Mouse (Mus musculus): ENCODE results near the gene Gm3336. TPM values are rescaled to one million over a fixed set of nuclear protein-coding genes. Genes with fewer than 3 reads are reported as not detected.

Gene Gm3336
- polyA plus RNA-seq, 1 experiment from 2014 or later = 0.54 TPM

- H3K4me2 ChIP-seq (replicated peaks; ENCODE audit: low read depth, low read length) = peak overlapping the region; percentile 52
- H3K9me3 ChIP-seq (ENCODE audit: low read length) = no peaks in the 10 kb centered on the region
- TF ChIP-seq CTCF (IDR thresholded peaks at IDR 0.05) (no peak), EP300 (IDR thresholded peaks at IDR 0.05) (no peak)
- peaks cover 2% of the 10 kb centered on the region; the same call in 1 of the 2 replicates for H3K4me1 ChIP-seq (ENCODE audit: insufficient read depth, low read depth, low read length)
- WGBS = 59% methylated on average over 9 of the region's 9 CpGs
- H3K27me3 ChIP-seq (replicated peaks; ENCODE audit: insufficient read depth, low read length) = no peaks in the 10 kb centered on the region
- peak; percentile 56 for DNase-seq (ENCODE audit: low spot score)
- H3K27ac ChIP-seq (ENCODE audit: low read length) = no peak overlapping the region
- no peak for ATAC-seq
- 0 out of 2 replicates have a peak, but pooled peaks cover 6% of the 10 kb centered on the region for H3K36me3 ChIP-seq (ENCODE audit: insufficient read depth, low read length)
- no peak overlapping the region for H3K9ac ChIP-seq (replicated peaks; ENCODE audit: low read depth)
- peak overlapping the region; percentile 23 for H3K4me3 ChIP-seq (ENCODE audit: low read depth, low read length)
Observed at GRCm38 (mm10) chr8:70765329-70765728, 47.0 kb downstream of the Gm3336 start.

GRCm38 (mm10) chr8:70765838-70766570, 47.7 kb downstream of the Gm3336 start:
- no peak for DNase-seq (ENCODE audit: low spot score)
- peaks cover 6% of the 10 kb centered on the region; the same call in 1 of the 2 replicates for H3K36me3 ChIP-seq (ENCODE audit: insufficient read depth, low read length)
- peak overlapping the region; percentile 52 for H3K4me2 ChIP-seq (replicated peaks; ENCODE audit: low read depth, low read length)
- peak overlapping the region; percentile 23 for H3K4me3 ChIP-seq (ENCODE audit: low read depth, low read length)
- ATAC-seq = no peak
- 2% methylated on average over 34 of the region's 34 CpGs for WGBS
- H3K9me3 ChIP-seq (ENCODE audit: low read length) = no peaks in the 10 kb centered on the region
- no peak overlapping the region for H3K27ac ChIP-seq (ENCODE audit: low read length)
- H3K4me1 ChIP-seq (ENCODE audit: insufficient read depth, low read depth, low read length) = no peaks in the 10 kb centered on the region
- no peaks in the 10 kb centered on the region for H3K27me3 ChIP-seq (replicated peaks; ENCODE audit: insufficient read depth, low read length)
- H3K9ac ChIP-seq (replicated peaks; ENCODE audit: low read depth) = no peak overlapping the region; the same call in 1 of the 2 replicates
- no peak for TF ChIP-seq CTCF (IDR thresholded peaks at IDR 0.05)
- TF ChIP-seq EP300 (IDR thresholded peaks at IDR 0.05) = no peak

GRCm38 (mm10) chr8:70766571-70767440, 48.5 kb downstream of the Gm3336 start:
- Histone ChIP-seq H3K9ac (replicated peaks; ENCODE audit: low read depth) (no peak overlapping the region; the same call in 1 of the 2 replicates), H3K4me3 (ENCODE audit: low read depth, low read length) (peak overlapping the region; percentile 23), H3K4me1 (ENCODE audit: insufficient read depth, low read depth, low read length) (no peaks in the 10 kb centered on the region), H3K9me3 (ENCODE audit: low read length) (no peaks in the 10 kb centered on the region), H3K27me3 (replicated peaks; ENCODE audit: insufficient read depth, low read length) (no peaks in the 10 kb centered on the region), H3K27ac (ENCODE audit: low read length) (0 out of 2 replicates have a peak overlapping the region, but pooled peaks have one; percentile 0), H3K36me3 (ENCODE audit: insufficient read depth, low read length) (peaks cover 6% of the 10 kb centered on the region; the same call in 1 of the 2 replicates), H3K4me2 (replicated peaks; ENCODE audit: low read depth, low read length) (peak overlapping the region; percentile 52)
- ATAC-seq (peak; percentile 83), DNase-seq (ENCODE audit: low spot score) (peak; percentile 94)
- no peak for TF ChIP-seq EP300 (IDR thresholded peaks at IDR 0.05)
- WGBS = 7% methylated on average over 20 of the region's 21 CpGs

- DNase-seq (ENCODE audit: low spot score) = no peak
- Histone ChIP-seq H3K36me3 (ENCODE audit: insufficient read depth, low read length) (peaks cover 6% of the 10 kb centered on the region; the same call in 1 of the 2 replicates), H3K9ac (replicated peaks; ENCODE audit: low read depth) (no peak overlapping the region), H3K4me2 (replicated peaks; ENCODE audit: low read depth, low read length) (no peak overlapping the region), H3K27me3 (replicated peaks; ENCODE audit: insufficient read depth, low read length) (no peaks in the 10 kb centered on the region), H3K9me3 (ENCODE audit: low read length) (no peaks in the 10 kb centered on the region), H3K4me1 (ENCODE audit: insufficient read depth, low read depth, low read length) (no peaks in the 10 kb centered on the region), H3K4me3 (ENCODE audit: low read depth, low read length) (no peak overlapping the region), H3K27ac (ENCODE audit: low read length) (no peak overlapping the region)
- TF ChIP-seq EP300 (IDR thresholded peaks at IDR 0.05) = no peak
- no peak for TF ChIP-seq CTCF (IDR thresholded peaks at IDR 0.05)
- ATAC-seq = no peak
- 77% methylated on average over 6 of the region's 6 CpGs for WGBS
Observed at GRCm38 (mm10) chr8:70767503-70767902, 49.2 kb downstream of the Gm3336 start.

GRCm38 (mm10) chr8:70768231-70768776, 50.0 kb downstream of the Gm3336 start:
- Histone ChIP-seq H3K4me1 (ENCODE audit: insufficient read depth, low read depth, low read length) (no peaks in the 10 kb centered on the region; the same call in 1 of the 2 replicates), H3K36me3 (ENCODE audit: insufficient read depth, low read length) (peaks cover 6% of the 10 kb centered on the region; the same call in 1 of the 2 replicates), H3K4me3 (ENCODE audit: low read depth, low read length) (no peak overlapping the region), H3K27ac (ENCODE audit: low read length) (no peak overlapping the region), H3K4me2 (replicated peaks; ENCODE audit: low read depth, low read length) (no peak overlapping the region), H3K27me3 (replicated peaks; ENCODE audit: insufficient read depth, low read length) (no peaks in the 10 kb centered on the region), H3K9me3 (ENCODE audit: low read length) (no peaks in the 10 kb centered on the region), H3K9ac (replicated peaks; ENCODE audit: low read depth) (no peak overlapping the region)
- ATAC-seq = no peak
- no peak for DNase-seq (ENCODE audit: low spot score)
- 84% methylated on average over 31 of the region's 32 CpGs for WGBS
- TF ChIP-seq CTCF (IDR thresholded peaks at IDR 0.05) (no peak), EP300 (IDR thresholded peaks at IDR 0.05) (no peak)

- Histone ChIP-seq H3K27me3 (replicated peaks; ENCODE audit: insufficient read depth, low read length) (no peaks in the 10 kb centered on the region), H3K4me2 (replicated peaks; ENCODE audit: low read depth, low read length) (no peak overlapping the region), H3K4me1 (ENCODE audit: insufficient read depth, low read depth, low read length) (no peaks in the 10 kb centered on the region; the same call in 1 of the 2 replicates), H3K27ac (ENCODE audit: low read length) (no peak overlapping the region), H3K4me3 (ENCODE audit: low read depth, low read length) (no peak overlapping the region), H3K9me3 (ENCODE audit: low read length) (no peaks in the 10 kb centered on the region), H3K36me3 (ENCODE audit: insufficient read depth, low read length) (peaks cover 6% of the 10 kb centered on the region; the same call in 1 of the 2 replicates), H3K9ac (replicated peaks; ENCODE audit: low read depth) (no peak overlapping the region)
- ATAC-seq (no peak), DNase-seq (ENCODE audit: low spot score) (no peak)
- 77% methylated on average over 16 of the region's 16 CpGs for whole genome bisulfite sequencing
- TF ChIP-seq CTCF (IDR thresholded peaks at IDR 0.05) (no peak), EP300 (IDR thresholded peaks at IDR 0.05) (no peak)
Observed at GRCm38 (mm10) chr8:70768956-70769355, 50.6 kb downstream of the Gm3336 start.
